Mouse (Mus musculus): ENCODE measurements around the gene Tiam2.

- TF ChIP-seq CTCF (IDR thresholded peaks at IDR 0.05; ENCODE audit: insufficient read depth, low read depth, low read length), result no peak
- no peak for TF ChIP-seq POLR2A (IDR thresholded peaks at IDR 0.05; ENCODE audit: insufficient read depth, low read depth, low read length)
Observed at GRCm38 (mm10) chr17:3423416-3423815, 97.0 kb downstream of the Tiam2 start.

All from olfactory bulb, adult 2 months (tissue).